Mouse (Mus musculus): ENCODE data around the gene Gm10337. TPM values are rescaled to one million over a fixed set of nuclear protein-coding genes. Genes with fewer than 3 reads are reported as not detected.

Gene Gm10337
- total RNA-seq, 2 experiments from 2014 or later = not detected

- no peak for DNase-seq
- no peak for TF ChIP-seq CTCF (IDR thresholded peaks at IDR 0.05)
- intact Hi-C loops (cut with DNase I) = no loop called here
- Histone ChIP-seq H3K27ac (no peak overlapping the region), H3K4me3 (no peak overlapping the region)
These were observed 1.2 kb upstream of the Gm10337 start for GRCm38 (mm10) chr15:102502254-102502840.

GRCm38 (mm10) chr15:102503924-102504782, 631 bp downstream of the Gm10337 start:
- DNase-seq = no peak
- Histone ChIP-seq H3K4me3 (no peak overlapping the region), H3K27ac (no peak overlapping the region)
- intact Hi-C loops (cut with DNase I) = no loop called here
- TF ChIP-seq CTCF (IDR thresholded peaks at IDR 0.05) = no peak

- Histone ChIP-seq H3K27ac (no peak overlapping the region), H3K4me3 (no peak overlapping the region)
- peak; percentile 16 for DNase-seq
- no peak for TF ChIP-seq CTCF (IDR thresholded peaks at IDR 0.05)
- intact Hi-C loops (cut with DNase I) = no loop called here
These were observed 1.7 kb downstream of the Gm10337 start for GRCm38 (mm10) chr15:102505073-102505769.

- Histone ChIP-seq H3K4me3 (no peak overlapping the region), H3K27ac (no peak overlapping the region)
- TF ChIP-seq CTCF (IDR thresholded peaks at IDR 0.05) = no peak
- DNase-seq = no peak
- intact Hi-C loops (cut with DNase I) = no loop called here
These were observed 2.4 kb downstream of the Gm10337 start for GRCm38 (mm10) chr15:102505770-102506463.

GRCm38 (mm10) chr15:102506464-102506830, 2.9 kb downstream of the Gm10337 start:
- H3K4me3 ChIP-seq = no peak overlapping the region
- no peak for DNase-seq
- no peak for TF ChIP-seq CTCF (IDR thresholded peaks at IDR 0.05)
- intact Hi-C loops (cut with DNase I) = no loop called here
- H3K27ac ChIP-seq = no peak overlapping the region

GRCm38 (mm10) chr15:102506864-102507263, 3.3 kb downstream of the Gm10337 start:
- no peak for TF ChIP-seq CTCF (IDR thresholded peaks at IDR 0.05)
- H3K4me3 ChIP-seq = no peak overlapping the region
- intact Hi-C loops (cut with DNase I) = no loop called here

GRCm38 (mm10) chr15:102507561-102507960, 4.0 kb downstream of the Gm10337 start:
- no peak overlapping the region for H3K27ac ChIP-seq
- DNase-seq = no peak
- intact Hi-C loops (cut with DNase I) = no loop called here
- no peak overlapping the region for H3K4me3 ChIP-seq
- no peak for TF ChIP-seq CTCF (IDR thresholded peaks at IDR 0.05)

More at GRCm38 (mm10) chr15:102506864-102507263, 3.3 kb downstream of the Gm10337 start:
- H3K27ac ChIP-seq = no peak overlapping the region
- DNase-seq = no peak

GRCm38 (mm10) chr15:102508336-102508735, 4.8 kb downstream of the Gm10337 start:
- Histone ChIP-seq H3K4me3 (no peak overlapping the region), H3K27ac (no peak overlapping the region)
- no peak for TF ChIP-seq CTCF (IDR thresholded peaks at IDR 0.05)
- no peak for DNase-seq
- intact Hi-C loops (cut with DNase I) = no loop called here

GRCm38 (mm10) chr15:102510110-102510509, 6.6 kb downstream of the Gm10337 start:
- intact Hi-C loops (cut with DNase I) = no loop called here
- peak overlapping the region; percentile 78 for H3K27ac ChIP-seq
- no peak for TF ChIP-seq CTCF (IDR thresholded peaks at IDR 0.05)

GRCm38 (mm10) chr15:102510590-102511284, 7.2 kb downstream of the Gm10337 start:
- peak overlapping the region; percentile 78 for H3K27ac ChIP-seq
- intact Hi-C loops (cut with DNase I) = no loop called here

More at GRCm38 (mm10) chr15:102510110-102510509, 6.6 kb downstream of the Gm10337 start:
- H3K4me3 ChIP-seq = peak overlapping the region; percentile 73
- peak; percentile 16 for DNase-seq

GRCm38 (mm10) chr15:102511285-102511833, 7.8 kb downstream of the Gm10337 start:
- DNase-seq = no peak
- TF ChIP-seq CTCF (IDR thresholded peaks at IDR 0.05) = no peak
- peak overlapping the region; percentile 73 for H3K4me3 ChIP-seq
- intact Hi-C loops (cut with DNase I) = no loop called here
- H3K27ac ChIP-seq = peak overlapping the region; percentile 78; the same call in 1 of the 2 replicates

More at GRCm38 (mm10) chr15:102510590-102511284, 7.2 kb downstream of the Gm10337 start:
- H3K4me3 ChIP-seq = peak overlapping the region; percentile 73
- peak; percentile 88 for DNase-seq
- TF ChIP-seq CTCF (IDR thresholded peaks at IDR 0.05) = no peak
